Mouse (Mus musculus) forebrain, embryonic 14.5 days (tissue): ENCODE results near the gene Ercc6. TPM values are rescaled to one million over a fixed set of nuclear protein-coding genes. Genes with fewer than 3 reads are reported as not detected.

Experiments
- ATAC-seq: fragments of 200-750 bp; cut with Nextera tagmentation; 2 replicates; pipeline ENCODE4 v1.8.0; 2017; ENCODE audit warnings: mild to moderate bottlenecking, moderate library complexity
- DNase-seq: peaks from one replicate; pipeline ENCODE4 v3.0.0-alpha.2; 2015; ENCODE audit warnings: low spot score
- H3K27ac ChIP-seq: fragments of 300-500 bp; sonication (generic); 2 replicates; pipeline ENCODE4 v1.5.1; 2014; ENCODE audit warnings: low read depth, mild to moderate bottlenecking, control low read depth, low read length, moderate library complexity
- H3K27me3 ChIP-seq: fragments of 300-500 bp; sonication (generic); replicated peaks from 2 replicates; pipeline ENCODE4 v1.6.1; 2014; ENCODE audit warnings: low read length, control low read depth, mixed read lengths; ENCODE audit not compliant: control insufficient read depth, insufficient read depth
- H3K36me3 ChIP-seq: fragments of 300-500 bp; sonication (generic); 2 replicates; pipeline ENCODE4 v1.6.1; 2014; ENCODE audit warnings: low read length, control low read depth; ENCODE audit not compliant: control insufficient read depth, insufficient read depth
- H3K4me1 ChIP-seq: fragments of 300-500 bp; sonication (generic); 2 replicates; pipeline ENCODE4 v1.6.1; 2014; ENCODE audit warnings: antibody characterized with exemption, low read length, control low read depth; ENCODE audit not compliant: control insufficient read depth, insufficient read depth
- H3K4me2 ChIP-seq: fragments of 300-500 bp; sonication (generic); 2 replicates; pipeline ENCODE4 v1.6.1; 2014; ENCODE audit warnings: mild to moderate bottlenecking, control low read depth, low read length
- H3K4me3 ChIP-seq: fragments of 300-500 bp; sonication (generic); 2 replicates; pipeline ENCODE4 v1.5.1; 2014; ENCODE audit warnings: low read depth, low read length, control low read depth
- H3K9ac ChIP-seq: fragments of 300-500 bp; sonication (generic); 2 replicates; pipeline ENCODE4 v1.6.1; 2014; ENCODE audit warnings: mild to moderate bottlenecking, low read length, control low read depth, moderate library complexity
- H3K9me3 ChIP-seq: fragments of 300-500 bp; sonication (generic); replicated peaks from 2 replicates; pipeline ENCODE4 v1.6.1; 2016; ENCODE audit warnings: low read length, control low read depth, mixed read lengths; ENCODE audit not compliant: control insufficient read depth
- WGBS: fragments of 180-500 bp; shearing (Covaris S2); extraction: QIAGEN DNeasy Blood & Tissue Kit; methylation state at CpG from one replicate; pipeline ENCODE4 v1.1.7; 2014; 5-methylcytosine and 5-hydroxymethylcytosine counted together
- polyA plus RNA-seq: library from polyadenylated mRNA; unstranded; fragments of >200 nt; fragmentation: Nextera tagmentation; extraction: Ambion mirVana; gene quantifications from 2 replicates; pipeline ENCODE4 v1.2.1, GENCODE M21; 2014

The Ercc6 gene
- polyA plus RNA-seq, 1 experiment from 2014 or later, result 14.8 TPM

- Histone ChIP-seq H3K9ac (no peak overlapping the region), H3K27me3 (no peaks in the 10 kb centered on the region), H3K9me3 (no peaks in the 10 kb centered on the region), H3K4me1 (no peaks in the 10 kb centered on the region), H3K27ac (no peak overlapping the region), H3K36me3 (no peaks in the 10 kb centered on the region), H3K4me3 (no peak overlapping the region), H3K4me2 (no peak overlapping the region)
- 7% methylated on average over 3 of the region's 3 CpGs for WGBS
- DNase-seq (peak; percentile 83), ATAC-seq (peak; percentile 48; the same call in 1 of the 2 replicates)
These were observed 31.3 kb upstream of the Ercc6 start for GRCm38 (mm10) chr14:32482061-32482460.

- no peaks in the 10 kb centered on the region; the same call in 1 of the 2 replicates for H3K4me1 ChIP-seq
- no peak overlapping the region for H3K27ac ChIP-seq
- DNase-seq (peak; percentile 25), ATAC-seq (no peak)
- no peaks in the 10 kb centered on the region for H3K36me3 ChIP-seq
- H3K9me3 ChIP-seq, result no peaks in the 10 kb centered on the region
- H3K27me3 ChIP-seq, result no peaks in the 10 kb centered on the region
- WGBS, result 17% methylated on average over 13 of the region's 13 CpGs
- H3K4me3 ChIP-seq, result peak overlapping the region; percentile 19
- peak overlapping the region; percentile 40; the same call in 1 of the 2 replicates for H3K9ac ChIP-seq
- H3K4me2 ChIP-seq, result peak overlapping the region; percentile 44
These were observed 20.8 kb upstream of the Ercc6 start for GRCm38 (mm10) chr14:32492521-32492920.

- no peak for DNase-seq
- Histone ChIP-seq H3K36me3 (no peaks in the 10 kb centered on the region), H3K27ac (no peak overlapping the region), H3K9me3 (no peaks in the 10 kb centered on the region), H3K4me1 (no peaks in the 10 kb centered on the region; the same call in 1 of the 2 replicates), H3K4me3 (no peak overlapping the region), H3K27me3 (no peaks in the 10 kb centered on the region), H3K9ac (no peak overlapping the region), H3K4me2 (no peak overlapping the region)
- no peak for ATAC-seq
- 81% methylated on average over 8 of the region's 8 CpGs for WGBS
These were observed 17.0 kb upstream of the Ercc6 start for GRCm38 (mm10) chr14:32496115-32496850.

- ATAC-seq, result no peak
- Histone ChIP-seq H3K4me3 (no peak overlapping the region), H3K4me1 (no peaks in the 10 kb centered on the region), H3K9ac (no peak overlapping the region), H3K9me3 (no peaks in the 10 kb centered on the region), H3K36me3 (no peaks in the 10 kb centered on the region), H3K27ac (no peak overlapping the region), H3K4me2 (no peak overlapping the region), H3K27me3 (no peaks in the 10 kb centered on the region)
- 71% methylated on average over 2 of the region's 2 CpGs for WGBS
- no peak for DNase-seq
These were observed 12.0 kb upstream of the Ercc6 start for GRCm38 (mm10) chr14:32501303-32501702.

- DNase-seq, result peak; percentile 54
These were observed 10.3 kb upstream of the Ercc6 start for GRCm38 (mm10) chr14:32502764-32503688.

GRCm38 (mm10) chr14:32503897-32504296 is 9.4 kb upstream of the Ercc6 start:
- H3K4me1 ChIP-seq, result no peaks in the 10 kb centered on the region
- no peak overlapping the region for H3K4me3 ChIP-seq
- H3K27me3 ChIP-seq, result no peaks in the 10 kb centered on the region
- no peak overlapping the region for H3K27ac ChIP-seq
- DNase-seq (no peak), ATAC-seq (no peak)
- no peaks in the 10 kb centered on the region for H3K36me3 ChIP-seq
- H3K9me3 ChIP-seq, result no peaks in the 10 kb centered on the region
- 85% methylated on average over 1 of the region's 1 CpGs for WGBS
- no peak overlapping the region for H3K9ac ChIP-seq
- H3K4me2 ChIP-seq, result no peak overlapping the region

More at GRCm38 (mm10) chr14:32502764-32503688, 10.3 kb upstream of the Ercc6 start:
- Histone ChIP-seq H3K4me1 (no peaks in the 10 kb centered on the region), H3K36me3 (no peaks in the 10 kb centered on the region), H3K9ac (no peak overlapping the region), H3K4me3 (no peak overlapping the region), H3K4me2 (no peak overlapping the region), H3K27me3 (no peaks in the 10 kb centered on the region), H3K27ac (peak overlapping the region; percentile 0; the same call in 1 of the 2 replicates), H3K9me3 (no peaks in the 10 kb centered on the region)
- 34% methylated on average over 9 of the region's 9 CpGs for WGBS
- ATAC-seq, result peak; percentile 69

- 89% methylated on average over 10 of the region's 10 CpGs for WGBS
These were observed 7.0 kb upstream of the Ercc6 start for GRCm38 (mm10) chr14:32506329-32506728.

GRCm38 (mm10) chr14:32507216-32507615 is 6.1 kb upstream of the Ercc6 start:
- DNase-seq (no peak), ATAC-seq (no peak)
- no peak overlapping the region for H3K4me2 ChIP-seq
- H3K27me3 ChIP-seq, result no peaks in the 10 kb centered on the region
- no peak overlapping the region for H3K9ac ChIP-seq
- no peaks in the 10 kb centered on the region for H3K4me1 ChIP-seq
- H3K4me3 ChIP-seq, result no peak overlapping the region
- H3K36me3 ChIP-seq, result no peaks in the 10 kb centered on the region
- H3K27ac ChIP-seq, result no peak overlapping the region
- WGBS, result 70% methylated on average over 4 of the region's 4 CpGs
- no peaks in the 10 kb centered on the region for H3K9me3 ChIP-seq

More at GRCm38 (mm10) chr14:32506329-32506728, 7.0 kb upstream of the Ercc6 start:
- Histone ChIP-seq H3K27ac (no peak overlapping the region), H3K9me3 (no peaks in the 10 kb centered on the region), H3K9ac (no peak overlapping the region), H3K4me1 (no peaks in the 10 kb centered on the region), H3K27me3 (no peaks in the 10 kb centered on the region), H3K4me3 (no peak overlapping the region), H3K36me3 (no peaks in the 10 kb centered on the region), H3K4me2 (no peak overlapping the region)
- ATAC-seq, result no peak
- no peak for DNase-seq
